Mouse (Mus musculus) MEL (cell line): ENCODE data around the gene Vsig4. TPM values are rescaled to one million over a fixed set of nuclear protein-coding genes. Genes with fewer than 3 reads are reported as not detected.

ENCODE experiments used
- DNase-seq: peaks from one replicate; pipeline ENCODE4 v3.0.0; 2011; ENCODE audit warnings: low read depth, low spot score
- H3K27ac ChIP-seq: 2 replicates; pipeline ENCODE4 v1.5.1; 2012; ENCODE audit warnings: low read depth, mild to moderate bottlenecking, control low read depth, low read length, moderate library complexity; ENCODE audit not compliant: control insufficient read depth
- H3K27me3 ChIP-seq, 2 experiments: fragments of 150-350 bp in 1 of 2; sonication (generic) in 1 of 2; 2 replicates each; pipeline ENCODE4 v1.6.1; 2012; ENCODE audit warnings: low read length in 2 of 2, mild to moderate bottlenecking in 2 of 2, improper control_type of control experiment in 1 of 2, moderate library complexity in 1 of 2; ENCODE audit not compliant: insufficient read depth in 2 of 2, control insufficient read depth in 1 of 2
- H3K36me3 ChIP-seq, 2 experiments: 2 replicates each; pipeline ENCODE4 v1.6.1; 2012 to 2014; ENCODE audit warnings: low read length in 2 of 2, improper control_type of control experiment in 1 of 2, inconsistent platforms in 1 of 2, mild to moderate bottlenecking in 1 of 2; ENCODE audit not compliant: insufficient read depth in 2 of 2, control insufficient read depth in 1 of 2
- H3K4me1 ChIP-seq, 2 experiments: fragments of 150-350 bp in 1 of 2; sonication (generic) in 1 of 2; 2 replicates each; pipeline ENCODE4 v1.6.1; 2012; ENCODE audit warnings: low read length in 2 of 2, improper control_type of control experiment in 1 of 2, mild to moderate bottlenecking in 1 of 2; ENCODE audit not compliant: insufficient read depth in 2 of 2, control insufficient read depth in 1 of 2
- H3K4me3 ChIP-seq, 2 experiments: fragments of 150-350 bp in 1 of 2; sonication (generic) in 1 of 2; 2 replicates each; pipeline ENCODE4 v1.5.1; 2012; ENCODE audit warnings: low read depth in 2 of 2, low read length in 2 of 2, mild to moderate bottlenecking in 2 of 2, moderate library complexity in 2 of 2, control low read depth in 1 of 2, improper control_type of control experiment in 1 of 2; ENCODE audit not compliant: control insufficient read depth in 1 of 2, insufficient read depth in 1 of 2
- H3K79me2 ChIP-seq: 2 replicates; pipeline ENCODE4 v1.6.1; 2012; ENCODE audit warnings: mild to moderate bottlenecking, low read length, moderate library complexity; ENCODE audit not compliant: control insufficient read depth, poor library complexity, insufficient read depth
- H3K9ac ChIP-seq: 2 replicates; pipeline ENCODE4 v1.6.1; 2012; ENCODE audit warnings: low read depth, mild to moderate bottlenecking, control low read depth, low read length, moderate library complexity; ENCODE audit not compliant: control insufficient read depth, poor library complexity, severe bottlenecking
- H3K9me3 ChIP-seq: fragments of 150-350 bp; sonication (generic); replicated peaks from 2 replicates; pipeline ENCODE4 v1.6.1; 2012; ENCODE audit warnings: mild to moderate bottlenecking, low read length, improper control_type of control experiment, moderate library complexity; ENCODE audit not compliant: insufficient read depth
- BHLHE40 ChIP-seq: IDR thresholded peaks from 2 replicates; pipeline ENCODE4 v1.6.1; 2012; ENCODE audit warnings: low read depth, mild to moderate bottlenecking, inconsistent platforms, low read length, improper control_type of control experiment, borderline replicate concordance
- CHD1 ChIP-seq: IDR thresholded peaks from 2 replicates; pipeline ENCODE4 v1.6.1; 2012; ENCODE audit warnings: low read depth, mild to moderate bottlenecking, inconsistent platforms, low read length, improper control_type of control experiment
- CHD2 ChIP-seq: IDR thresholded peaks from 2 replicates; pipeline ENCODE4 v1.6.1; 2011; ENCODE audit warnings: low read length, improper control_type of control experiment
- CTCF ChIP-seq, 3 experiments: IDR thresholded peaks in 2 of 3; conservative IDR thresholded peaks in 1 of 3; 2 replicates each; pipeline ENCODE4 v1.5.1; 2011 to 2012; ENCODE audit warnings: low read length in 3 of 3, low read depth in 2 of 3, mild to moderate bottlenecking in 2 of 3, improper control_type of control experiment in 1 of 3, inconsistent platforms in 1 of 3, mixed read lengths in 1 of 3, moderate library complexity in 1 of 3; ENCODE audit not compliant: control insufficient read depth in 1 of 3, insufficient read depth in 1 of 3, poor library complexity in 1 of 3, severe bottlenecking in 1 of 3
- E2F4 ChIP-seq: IDR thresholded peaks from 2 replicates; pipeline ENCODE4 v1.6.1; 2011; ENCODE audit warnings: low read depth, low read length, improper control_type of control experiment, borderline replicate concordance
- EP300 ChIP-seq, 2 experiments: IDR thresholded peaks; 2 replicates each; pipeline ENCODE4 v1.6.1; 2011; ENCODE audit warnings: improper control_type of control experiment in 2 of 2, low read length in 2 of 2, low read depth in 1 of 2, mild to moderate bottlenecking in 1 of 2
- ETS1 ChIP-seq: IDR thresholded peaks from 2 replicates; pipeline ENCODE4 v1.6.1; 2012; ENCODE audit warnings: low read depth, mild to moderate bottlenecking, inconsistent platforms, low read length, improper control_type of control experiment, moderate library complexity
- GATA1 ChIP-seq: IDR thresholded peaks from 2 replicates; pipeline ENCODE4 v1.6.1; 2011; ENCODE audit warnings: low read depth, low read length, improper control_type of control experiment
- HCFC1 ChIP-seq: IDR thresholded peaks from 2 replicates; pipeline ENCODE4 v1.6.1; 2012; ENCODE audit warnings: low read depth, mild to moderate bottlenecking, inconsistent platforms, low read length, improper control_type of control experiment, moderate library complexity
- KAT2A ChIP-seq: conservative IDR thresholded peaks from 2 replicates; pipeline ENCODE4 v1.6.1; 2012; ENCODE audit warnings: low read depth, low read length, improper control_type of control experiment, inconsistent platforms
- MAZ ChIP-seq: IDR thresholded peaks from 2 replicates; pipeline ENCODE4 v1.6.1; 2012; ENCODE audit warnings: low read depth, mild to moderate bottlenecking, inconsistent platforms, low read length, improper control_type of control experiment
- MXI1 ChIP-seq: IDR thresholded peaks from 2 replicates; pipeline ENCODE4 v1.6.1; 2011; ENCODE audit warnings: mild to moderate bottlenecking, low read depth, low read length, improper control_type of control experiment
- MYB ChIP-seq: IDR thresholded peaks from 2 replicates; pipeline ENCODE4 v1.6.1; 2011; ENCODE audit warnings: mild to moderate bottlenecking, low read depth, low read length, improper control_type of control experiment
- MYC ChIP-seq: IDR thresholded peaks from 2 replicates; pipeline ENCODE4 v1.6.1; 2011; ENCODE audit warnings: low read depth, mild to moderate bottlenecking, low read length, improper control_type of control experiment, moderate library complexity
- NELFE ChIP-seq: IDR thresholded peaks from 2 replicates; pipeline ENCODE4 v1.6.1; 2011; ENCODE audit warnings: low read depth, low read length, improper control_type of control experiment
- NRF1 ChIP-seq: IDR thresholded peaks from 2 replicates; pipeline ENCODE4 v1.6.1; 2014; ENCODE audit warnings: low read depth, mild to moderate bottlenecking, inconsistent platforms, low read length, improper control_type of control experiment, moderate library complexity; ENCODE audit not compliant: poor library complexity, insufficient read depth, severe bottlenecking
- POLR2A ChIP-seq, 2 experiments: IDR thresholded peaks; 2 replicates each; pipeline ENCODE4 v1.6.1; 2011 to 2012; ENCODE audit warnings: low read length in 2 of 2, mild to moderate bottlenecking in 2 of 2, control low read depth in 1 of 2, improper control_type of control experiment in 1 of 2, low read depth in 1 of 2, moderate library complexity in 1 of 2; ENCODE audit not compliant: control insufficient read depth in 1 of 2, insufficient read depth in 1 of 2, poor library complexity in 1 of 2
- POLR2AphosphoS2 ChIP-seq: IDR thresholded peaks from 2 replicates; pipeline ENCODE4 v1.6.1; 2011; ENCODE audit warnings: low read length, improper control_type of control experiment
- POLR2AphosphoS5 ChIP-seq: IDR thresholded peaks from 2 replicates; pipeline ENCODE4 v1.6.1; 2012; ENCODE audit warnings: low read depth, borderline replicate concordance, mild to moderate bottlenecking, inconsistent platforms, low read length, moderate library complexity, mixed read lengths
- RAD21 ChIP-seq: IDR thresholded peaks from 2 replicates; pipeline ENCODE4 v1.6.1; 2011; ENCODE audit warnings: mild to moderate bottlenecking, low read depth, low read length, improper control_type of control experiment
- RCOR1 ChIP-seq: IDR thresholded peaks from 2 replicates; pipeline ENCODE4 v1.6.1; 2012; ENCODE audit warnings: low read depth, mild to moderate bottlenecking, inconsistent platforms, low read length, improper control_type of control experiment
- SIN3A ChIP-seq: IDR thresholded peaks from 2 replicates; pipeline ENCODE4 v1.6.1; 2012; ENCODE audit warnings: low read length, improper control_type of control experiment, inconsistent platforms
- SMC3 ChIP-seq: IDR thresholded peaks from 2 replicates; pipeline ENCODE4 v1.6.1; 2011; ENCODE audit warnings: low read depth, low read length, improper control_type of control experiment
- TAL1 ChIP-seq: IDR thresholded peaks from 2 replicates; pipeline ENCODE4 v1.6.1; 2012; ENCODE audit warnings: mild to moderate bottlenecking, inconsistent platforms, low read length, moderate library complexity, mixed read lengths
- TBP ChIP-seq: IDR thresholded peaks from 2 replicates; pipeline ENCODE4 v1.8.0; 2011; ENCODE audit warnings: low read depth, low read length, improper control_type of control experiment
- TCF12 ChIP-seq: IDR thresholded peaks from 2 replicates; pipeline ENCODE4 v1.6.1; 2014; ENCODE audit warnings: low read depth, mild to moderate bottlenecking, inconsistent platforms, low read length, improper control_type of control experiment, moderate library complexity
- USF1 ChIP-seq: IDR thresholded peaks from 2 replicates; pipeline ENCODE4 v1.6.1; 2014; ENCODE audit warnings: low read depth, mild to moderate bottlenecking, inconsistent platforms, low read length, improper control_type of control experiment, moderate library complexity
- ZC3H11A ChIP-seq: IDR thresholded peaks from 2 replicates; pipeline ENCODE4 v1.6.1; 2012; ENCODE audit warnings: low read depth, mild to moderate bottlenecking, inconsistent platforms, low read length, improper control_type of control experiment
- ZKSCAN1 ChIP-seq: IDR thresholded peaks from 2 replicates; pipeline ENCODE4 v1.6.1; 2012; ENCODE audit warnings: low read depth, mild to moderate bottlenecking, inconsistent platforms, low read length, improper control_type of control experiment, moderate library complexity
- ZNF384 ChIP-seq: IDR thresholded peaks from 2 replicates; pipeline ENCODE4 v1.6.1; 2012; ENCODE audit warnings: low read depth, mild to moderate bottlenecking, inconsistent platforms, low read length, improper control_type of control experiment
- polyA plus RNA-seq, 2 experiments: library from polyadenylated mRNA; stranded (reverse) in 1 of 2; unstranded in 1 of 2; fragments of >175 nt in 1 of 2; fragments of >200 nt in 1 of 2; gene quantifications; 2 replicates each; pipeline versions ENCODE4 v1.2.1 to v1.2.4; 2012; ENCODE audit warnings: low replicate concordance in 2 of 2, low read depth in 1 of 2; ENCODE audit not compliant: insufficient read length in 2 of 2, insufficient read depth in 1 of 2, missing spikeins in 1 of 2
- total RNA-seq: library from RNA; depleted of rRNA; stranded (reverse); fragments of 300-350 nt; gene quantifications from 2 replicates; pipeline ENCODE4 v1.2.3, GENCODE M21; 2012

The Vsig4 gene
- total and polyA plus RNA-seq, 3 experiments = not detected

DNA sequence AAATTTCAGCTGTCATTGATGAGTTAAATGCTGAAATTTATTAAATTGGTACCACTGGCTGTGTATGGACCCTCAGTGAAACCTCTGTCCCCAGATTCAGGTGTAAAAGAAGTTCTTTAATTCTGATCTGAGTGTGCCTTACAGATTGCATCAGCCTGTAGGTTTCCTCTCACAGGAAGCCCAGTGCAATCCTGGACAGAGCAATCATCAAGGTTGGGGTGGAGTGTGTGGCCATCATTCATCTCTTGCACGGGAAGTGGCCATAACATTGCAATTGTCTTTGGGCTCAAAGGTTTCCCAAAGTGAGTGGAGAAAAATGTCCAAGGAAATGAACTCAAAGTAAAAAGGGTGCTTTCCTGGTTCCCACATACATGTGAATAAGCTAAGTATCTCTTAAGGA, 57.5 kb downstream of the Vsig4 start:
- peaks cover 0 to 16% of the 10 kb centered on the region in 2 experiments; a peak in 2 of 4 replicates for H3K36me3 ChIP-seq
- TF ChIP-seq POLR2A (IDR thresholded peaks at IDR 0.05; ENCODE audit: control insufficient read depth in 1 of 2, insufficient read depth in 1 of 2, low read depth in 1 of 2, low read length in 2 of 2, poor library complexity in 1 of 2) (no peak), BHLHE40 (no peak), MAZ (no peak), MYC (no peak), RCOR1 (no peak), HCFC1 (no peak), NELFE (no peak), POLR2AphosphoS5 (no peak), CTCF (IDR thresholded peaks at IDR 0.05 in 2 of 3, conservative IDR thresholded peaks at IDR 0.05 in 1 of 3; ENCODE audit: control insufficient read depth in 1 of 3, insufficient read depth in 1 of 3, low read depth in 2 of 3, low read length in 3 of 3, poor library complexity in 1 of 3, severe bottlenecking in 1 of 3) (no peak), SIN3A (no peak), KAT2A (no peak), GATA1 (no peak), MXI1 (no peak), ETS1 (no peak)
- TF ChIP-seq, all 39 proteins: peak for 0
- H3K27ac ChIP-seq = no peak overlapping the region
- no peak overlapping the region for H3K9ac ChIP-seq
- no peak for DNase-seq
- no peaks in the 10 kb centered on the region for H3K79me2 ChIP-seq
- H3K27me3 ChIP-seq = no peaks in the 10 kb centered on the region
- H3K4me1 ChIP-seq = 0 out of 4 replicates have a peak, but pooled peaks cover 0 to 3% of the 10 kb centered on the region in 2 experiments
- no peaks in the 10 kb centered on the region for H3K9me3 ChIP-seq
- H3K4me3 ChIP-seq = no peak overlapping the region

DNA sequence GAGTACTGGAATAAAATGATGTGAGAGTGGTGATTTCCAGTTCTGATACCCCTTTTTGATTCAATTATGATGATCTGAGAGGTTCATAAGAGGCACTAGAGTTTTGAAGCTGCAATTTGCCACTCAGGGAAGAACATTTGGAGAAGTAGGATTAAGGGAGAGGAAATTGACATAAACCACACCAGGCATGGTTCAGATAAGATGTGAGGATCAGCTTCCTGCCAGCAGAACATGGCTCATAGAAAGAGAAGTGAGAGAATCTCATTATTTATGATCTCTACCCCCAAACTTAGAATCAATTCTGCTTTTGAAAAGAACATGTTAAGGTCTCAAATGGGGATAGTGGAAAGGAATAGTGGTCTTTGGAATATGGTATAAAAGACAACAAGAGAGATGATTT, 66.2 kb downstream of the Vsig4 start:
- Histone ChIP-seq H3K79me2 (no peaks in the 10 kb centered on the region), H3K27me3 (no peaks in the 10 kb centered on the region), H3K4me1 (peaks cover 9 to 13% of the 10 kb centered on the region in 2 experiments; a peak in 3 of 4 replicates), H3K9me3 (no peaks in the 10 kb centered on the region), H3K9ac (no peak overlapping the region), H3K4me3 (peak overlapping the region in 1 of 2 experiments; percentile 23; a peak in 1 of 4 replicates), H3K27ac (peak overlapping the region; percentile 39), H3K36me3 (peaks cover 0 to 21% of the 10 kb centered on the region in 2 experiments; a peak in 2 of 4 replicates)
- peak; percentile 70 for DNase-seq
- TF ChIP-seq TAL1 (peak; percentile 70), MYB (no peak), KAT2A (no peak), ZC3H11A (no peak), EP300 (IDR thresholded peaks at IDR 0.05; ENCODE audit: low read depth in 1 of 2, low read length in 2 of 2) (peak; percentile 89 to 95), GATA1 (peak; percentile 87), CTCF (IDR thresholded peaks at IDR 0.05 in 2 of 3, conservative IDR thresholded peaks at IDR 0.05 in 1 of 3; ENCODE audit: control insufficient read depth in 1 of 3, insufficient read depth in 1 of 3, low read depth in 2 of 3, low read length in 3 of 3, poor library complexity in 1 of 3, severe bottlenecking in 1 of 3) (no peak), SMC3 (no peak), BHLHE40 (no peak), ETS1 (peak; percentile 40; the same call in 1 of the 2 replicates), POLR2AphosphoS2 (no peak), CHD2 (no peak), CHD1 (no peak), ZNF384 (no peak), POLR2A (IDR thresholded peaks at IDR 0.05; ENCODE audit: control insufficient read depth in 1 of 2, insufficient read depth in 1 of 2, low read depth in 1 of 2, low read length in 2 of 2, poor library complexity in 1 of 2) (no peak), ZKSCAN1 (no peak), POLR2AphosphoS5 (no peak), MAZ (no peak), E2F4 (no peak), USF1 (no peak), NRF1 (no peak), NELFE (no peak), RCOR1 (peak; percentile 56; the same call in 1 of the 2 replicates), TCF12 (peak; percentile 78), TBP (no peak), RAD21 (no peak), MYC (no peak)
